8 mouse cellular contexts compared by ENCODE assay signal in genomic region chr12:30584356-30584740, GRCm38 (mm10). TPM values are rescaled to one million over a fixed set of nuclear protein-coding genes. Genes with fewer than 3 reads are reported as not detected.
DNase-seq lines count a peak whose midpoint lies in the region; ATAC-seq lines count a peak whose summit lies in the region.

Gene Tmem18 (plus strand): TSS chr12:30584426.

- WGBS in hindbrain, embryonic 15.5 days: under 1% methylated on average over 35 of the region's 35 CpGs

- H3K27me3 ChIP-seq in hindbrain, embryonic 15.5 days: no peaks in the 10 kb centered on the region

- H3K9ac ChIP-seq in hindbrain, embryonic 15.5 days: peak within 1 kb of the TSS; percentile 81

- peak; percentile 93 for ATAC-seq in hindbrain, embryonic 15.5 days (ENCODE audit: low FRiP score, low read depth)

- H3K9me3 ChIP-seq in hindbrain, embryonic 15.5 days: no peaks in the 10 kb centered on the region

- peaks cover 16% of the 10 kb centered on the region for H3K4me1 ChIP-seq in hindbrain, embryonic 15.5 days (replicated peaks)

- H3K4me2 ChIP-seq in hindbrain, embryonic 15.5 days: peak within 1 kb of the TSS; percentile 95

- DNase-seq in T-cell, adult 2 months (ENCODE audit: low spot score): peak; percentile 75
- peak; percentile 77 to 83 for DNase-seq in cerebellum, postnatal 36 days
- peak; percentile 83 to 87 for DNase-seq in frontal cortex, postnatal 36 days (ENCODE audit: low spot score in 2 of 2)
- DNase-seq in left cerebral cortex, adult 11 months (ENCODE audit: low spot score): peak; percentile 74
- peak; percentile 87 to 92 for DNase-seq in lung, postnatal 4 days
- peak; percentile 87 for DNase-seq in retina, postnatal 7 days (ENCODE audit: low read depth, low spot score)
- peak; percentile 77 for DNase-seq in urinary bladder, adult 2 months (ENCODE audit: low spot score)

- H3K4me3 ChIP-seq in hindbrain, embryonic 15.5 days: peak within 1 kb of the TSS; percentile 90

- H3K36me3 ChIP-seq in hindbrain, embryonic 15.5 days: peaks cover 11% of the 10 kb centered on the region

- peak within 1 kb of the TSS; percentile 87 for H3K27ac ChIP-seq in hindbrain, embryonic 15.5 days (replicated peaks)

RNA-seq across cellular contexts. Expression of gene Tmem18, which starts in this region (rescaled TPM):
- polyA plus RNA-seq in hindbrain, embryonic 15.5 days (2015; fragmentation: Nextera tagmentation; extraction: Ambion mirVana): 31.3 and 33.1 TPM in 2 replicates
- 24.0 and 27.2 TPM in 2 replicates for polyA plus RNA-seq in urinary bladder, adult 2 months (2012; rRNA removed)

Comparison
In these comparisons a context has a peak if more than half of its experiments do, and no peak if none do; other contexts are left out.
1. Peak in every context shown above with its lines: DNase-seq, ATAC-seq, H3K4me3 ChIP-seq and H3K27ac ChIP-seq.